Mouse (Mus musculus) forebrain, embryonic 16.5 days (tissue): Measurements from ENCODE around the gene Zfyve21. TPM values are rescaled to one million over a fixed set of nuclear protein-coding genes. Genes with fewer than 3 reads are reported as not detected.
A peak's percentile ranks its signal among the peaks of the same experiment; 100 is the strongest.

ENCODE experiments used
- ATAC-seq: fragments of 200-750 bp; cut with Nextera tagmentation; 2 replicates; pipeline ENCODE4 v1.8.0; 2017; ENCODE audit warnings: mild to moderate bottlenecking, moderate library complexity
- H3K27ac ChIP-seq: fragments of 300-500 bp; sonication (generic); 2 replicates; pipeline ENCODE4 v1.5.1; 2014; ENCODE audit warnings: low read length, control low read depth
- H3K27me3 ChIP-seq: fragments of 300-500 bp; sonication (generic); replicated peaks from 2 replicates; pipeline ENCODE4 v1.6.1; 2014; ENCODE audit warnings: low read length; ENCODE audit not compliant: control insufficient read depth, insufficient read depth
- H3K36me3 ChIP-seq: fragments of 300-500 bp; sonication (generic); 2 replicates; pipeline ENCODE4 v1.6.1; 2014; ENCODE audit not compliant: control insufficient read depth, insufficient read depth
- H3K4me1 ChIP-seq: fragments of 300-500 bp; sonication (generic); replicated peaks from 2 replicates; pipeline ENCODE4 v1.6.1; 2014; ENCODE audit warnings: low read length; ENCODE audit not compliant: control insufficient read depth, insufficient read depth
- H3K4me2 ChIP-seq: fragments of 300-500 bp; sonication (generic); 2 replicates; pipeline ENCODE4 v1.6.1; 2014; ENCODE audit warnings: mild to moderate bottlenecking, low read length, control low read depth
- H3K4me3 ChIP-seq: fragments of 300-500 bp; sonication (generic); replicated peaks from 2 replicates; pipeline ENCODE4 v1.5.1; 2014; ENCODE audit warnings: mild to moderate bottlenecking, low read length, control low read depth
- H3K9ac ChIP-seq: fragments of 300-500 bp; sonication (generic); replicated peaks from 2 replicates; pipeline ENCODE4 v1.6.1; 2014; ENCODE audit warnings: low read depth, low read length, control low read depth
- H3K9me3 ChIP-seq: fragments of 300-500 bp; sonication (generic); 2 replicates; pipeline ENCODE4 v1.6.1; 2016; ENCODE audit warnings: low read length; ENCODE audit not compliant: control insufficient read depth
- WGBS: fragments of 180-500 bp; shearing (Covaris S2); extraction: QIAGEN DNeasy Blood & Tissue Kit; methylation state at CpG from one replicate; pipeline ENCODE4 v1.1.7; 2014; 5-methylcytosine and 5-hydroxymethylcytosine counted together
- polyA plus RNA-seq: library from polyadenylated mRNA; unstranded; fragments of >200 nt; fragmentation: Nextera tagmentation; extraction: Ambion mirVana; gene quantifications from 2 replicates; pipeline ENCODE4 v1.2.1, GENCODE M21; 2015

Gene Zfyve21
- polyA plus RNA-seq, 1 experiment from 2014 or later, result 37.6 TPM

DNA sequence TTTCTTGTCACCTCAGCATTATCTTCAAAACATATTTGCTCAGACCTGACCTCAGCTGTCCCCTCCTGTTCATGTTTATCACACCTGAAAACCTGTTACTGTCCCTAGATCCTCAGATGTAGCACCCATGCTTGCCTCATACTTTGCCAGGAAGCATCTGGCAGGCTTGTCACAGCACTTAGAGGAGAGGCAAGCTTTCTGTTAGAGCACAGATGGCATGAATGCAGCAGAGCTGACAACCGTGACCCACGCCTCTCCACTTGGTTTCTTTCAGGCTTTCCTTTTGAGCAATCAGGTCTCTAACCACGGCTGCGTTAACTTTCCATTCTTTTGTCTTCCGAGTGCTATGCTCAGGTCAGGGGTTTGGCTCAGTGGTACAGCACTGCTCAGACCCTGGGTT is 15.5 kb downstream of the Zfyve21 start:
- peaks cover 8% of the 10 kb centered on the region for H3K4me1 ChIP-seq
- ATAC-seq, result peak; percentile 50; the same call in 1 of the 2 replicates
- H3K4me3 ChIP-seq, result no peak overlapping the region
- WGBS, result 44% methylated on average over 5 of the region's 5 CpGs
- peak overlapping the region; percentile 34; the same call in 1 of the 2 replicates for H3K27ac ChIP-seq
- no peak overlapping the region for H3K9ac ChIP-seq
- H3K9me3 ChIP-seq, result no peaks in the 10 kb centered on the region
- no peaks in the 10 kb centered on the region for H3K27me3 ChIP-seq
- no peak overlapping the region for H3K4me2 ChIP-seq
- peaks cover 32% of the 10 kb centered on the region for H3K36me3 ChIP-seq

DNA sequence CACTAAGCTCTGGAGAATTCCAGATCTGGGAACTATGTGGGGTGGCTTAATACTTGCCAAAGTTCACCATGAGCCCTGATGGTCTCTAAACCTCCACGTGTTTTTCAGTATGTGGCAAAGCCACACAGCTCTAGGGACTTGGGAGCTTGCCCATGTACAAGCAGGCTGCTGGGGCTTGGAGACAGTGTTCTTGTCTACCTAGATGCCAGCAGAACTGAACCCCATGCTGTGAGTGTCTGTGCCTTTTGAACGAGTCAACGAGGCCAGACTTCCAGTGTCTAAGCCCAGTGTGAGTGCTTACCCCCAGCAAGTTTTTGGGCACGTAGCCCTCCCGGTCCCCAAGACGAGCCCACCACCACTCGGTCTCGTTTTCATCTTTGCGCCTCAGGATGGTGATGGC is 16.0 kb downstream of the Zfyve21 start:
- Histone ChIP-seq H3K4me1 (peaks cover 8% of the 10 kb centered on the region), H3K4me2 (no peak overlapping the region), H3K27me3 (no peaks in the 10 kb centered on the region), H3K27ac (peak overlapping the region; percentile 34; the same call in 1 of the 2 replicates), H3K36me3 (peaks cover 32% of the 10 kb centered on the region), H3K9ac (no peak overlapping the region), H3K9me3 (no peaks in the 10 kb centered on the region), H3K4me3 (no peak overlapping the region)
- ATAC-seq, result no peak
- WGBS, result 72% methylated on average over 9 of the region's 9 CpGs

DNA sequence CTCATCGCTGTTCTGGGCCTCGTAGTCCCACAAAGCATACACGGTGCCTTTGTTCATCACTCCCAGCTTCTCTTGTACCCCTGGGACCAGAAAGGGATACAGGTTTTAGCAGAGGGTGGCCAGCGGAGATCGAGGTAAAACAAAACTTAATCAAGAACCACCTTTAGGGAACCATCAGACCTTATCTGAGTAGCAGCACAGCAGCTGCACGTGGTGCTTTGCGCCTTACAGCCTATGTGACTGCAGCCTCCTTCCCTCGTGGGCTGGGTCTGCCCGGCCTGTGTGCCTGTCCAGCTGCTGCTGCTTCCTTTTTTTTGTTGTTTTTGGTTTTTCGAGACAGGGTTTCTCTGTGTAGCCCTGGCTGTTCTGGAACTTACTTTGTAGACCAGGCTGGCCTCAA is 16.4 kb downstream of the Zfyve21 start:
- Histone ChIP-seq H3K36me3 (peaks cover 32% of the 10 kb centered on the region), H3K4me3 (no peak overlapping the region), H3K9ac (no peak overlapping the region), H3K4me1 (peaks cover 8% of the 10 kb centered on the region), H3K9me3 (no peaks in the 10 kb centered on the region), H3K4me2 (no peak overlapping the region), H3K27me3 (no peaks in the 10 kb centered on the region), H3K27ac (no peak overlapping the region)
- no peak for ATAC-seq
- WGBS, result 90% methylated on average over 10 of the region's 10 CpGs

DNA sequence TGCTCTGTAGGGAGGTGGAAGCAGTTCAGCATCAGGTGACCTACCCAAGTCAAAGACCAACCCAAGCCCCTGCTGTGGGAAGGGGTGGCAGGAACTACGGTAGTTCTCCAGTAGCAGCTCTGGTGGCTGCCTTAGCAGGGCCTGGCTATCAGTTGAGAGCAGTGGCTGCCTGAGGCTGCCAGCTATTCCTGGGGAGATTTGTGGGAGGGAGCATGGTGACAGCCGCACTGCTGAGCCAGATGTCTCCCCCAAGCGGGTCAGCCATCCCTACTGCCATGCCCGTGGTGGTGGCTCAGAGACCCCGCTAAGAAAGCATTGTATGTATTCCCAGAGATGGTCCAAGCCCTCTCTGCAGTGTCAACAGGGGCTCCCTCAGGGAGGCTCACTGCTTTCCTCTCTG is 18.7 kb downstream of the Zfyve21 start:
- Histone ChIP-seq H3K4me1 (peaks cover 8% of the 10 kb centered on the region), H3K9ac (no peak overlapping the region), H3K9me3 (no peaks in the 10 kb centered on the region), H3K27ac (no peak overlapping the region), H3K27me3 (no peaks in the 10 kb centered on the region), H3K36me3 (peaks cover 17% of the 10 kb centered on the region), H3K4me2 (no peak overlapping the region), H3K4me3 (no peak overlapping the region)
- WGBS, result 84% methylated on average over 5 of the region's 5 CpGs
- ATAC-seq, result no peak

DNA sequence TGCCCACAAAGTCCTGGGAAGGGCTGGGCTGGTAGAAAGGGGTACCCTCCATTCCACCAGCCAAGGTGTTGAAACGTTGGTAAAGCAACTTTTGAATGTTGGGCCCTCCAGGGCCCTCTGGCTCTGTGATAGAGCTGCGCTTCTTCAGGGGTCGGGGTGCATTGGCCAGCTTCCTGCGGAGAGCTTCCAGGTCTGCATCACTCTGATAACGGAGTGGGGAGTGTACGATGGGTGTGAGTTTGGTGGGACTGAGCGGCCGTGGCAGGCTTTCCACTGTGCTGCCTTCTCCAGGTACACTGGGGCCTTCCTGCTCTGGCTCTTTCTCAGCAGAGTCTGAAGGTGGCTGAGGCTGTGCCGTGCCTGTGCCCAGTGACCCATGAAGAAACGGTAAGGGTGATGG is 19.5 kb downstream of the Zfyve21 start:
- no peak overlapping the region for H3K27ac ChIP-seq
- 85% methylated on average over 10 of the region's 10 CpGs for WGBS
- no peak overlapping the region for H3K9ac ChIP-seq
- H3K4me2 ChIP-seq, result no peak overlapping the region
- H3K4me3 ChIP-seq, result no peak overlapping the region
- peaks cover 8% of the 10 kb centered on the region for H3K4me1 ChIP-seq
- no peaks in the 10 kb centered on the region for H3K27me3 ChIP-seq
- no peak for ATAC-seq
- no peaks in the 10 kb centered on the region for H3K9me3 ChIP-seq
- H3K36me3 ChIP-seq, result peaks cover 17% of the 10 kb centered on the region

DNA sequence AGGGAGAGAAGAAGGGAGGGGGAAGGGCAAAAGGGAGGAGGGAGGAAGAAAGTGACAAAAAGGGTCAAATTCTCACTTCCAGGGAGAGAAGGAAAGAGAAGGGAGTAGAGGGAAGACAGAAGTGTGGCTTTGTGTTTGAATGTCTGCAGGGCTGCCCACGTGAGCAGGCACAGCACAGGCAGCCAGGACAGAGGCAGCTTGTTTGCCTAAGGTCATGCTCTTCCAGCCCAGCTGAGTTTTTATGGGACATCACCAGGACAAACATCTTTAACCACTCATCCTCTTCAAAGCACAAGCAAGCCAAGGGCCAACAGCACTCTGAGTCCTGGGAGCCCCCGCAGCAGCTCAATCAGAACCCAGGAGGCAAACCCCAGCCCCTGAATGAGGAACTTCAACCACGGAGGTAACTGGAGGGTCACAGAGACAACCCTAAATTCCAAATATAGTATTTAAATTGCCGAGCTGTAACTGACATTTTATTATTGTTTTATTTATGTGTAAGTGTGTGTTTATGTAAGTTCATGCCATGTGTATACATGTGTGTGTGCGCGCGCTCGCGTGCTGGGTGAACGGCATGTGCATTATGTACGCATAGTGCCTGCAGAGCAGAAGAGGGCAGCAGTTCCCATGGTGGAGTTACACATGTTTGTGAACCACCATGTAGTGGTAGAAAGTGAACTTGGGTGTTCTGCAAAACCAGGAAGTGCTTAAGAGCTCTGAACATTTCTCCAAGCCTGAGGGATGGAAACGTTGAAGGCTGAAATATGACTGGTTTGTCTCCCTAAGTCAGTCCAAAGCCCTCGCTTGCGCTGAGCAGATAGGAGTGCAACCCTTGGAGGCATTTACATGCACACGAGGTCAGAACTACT is 28.8 kb downstream of the Zfyve21 start:
- 88% methylated on average over 15 of the region's 15 CpGs for WGBS
- no peaks in the 10 kb centered on the region for H3K36me3 ChIP-seq
- no peak overlapping the region for H3K9ac ChIP-seq
- no peak for ATAC-seq
- H3K4me1 ChIP-seq, result no peaks in the 10 kb centered on the region
- H3K4me3 ChIP-seq, result no peak overlapping the region
- no peak overlapping the region for H3K4me2 ChIP-seq
- H3K27me3 ChIP-seq, result no peaks in the 10 kb centered on the region
- H3K27ac ChIP-seq, result no peak overlapping the region
- H3K9me3 ChIP-seq, result no peaks in the 10 kb centered on the region

DNA sequence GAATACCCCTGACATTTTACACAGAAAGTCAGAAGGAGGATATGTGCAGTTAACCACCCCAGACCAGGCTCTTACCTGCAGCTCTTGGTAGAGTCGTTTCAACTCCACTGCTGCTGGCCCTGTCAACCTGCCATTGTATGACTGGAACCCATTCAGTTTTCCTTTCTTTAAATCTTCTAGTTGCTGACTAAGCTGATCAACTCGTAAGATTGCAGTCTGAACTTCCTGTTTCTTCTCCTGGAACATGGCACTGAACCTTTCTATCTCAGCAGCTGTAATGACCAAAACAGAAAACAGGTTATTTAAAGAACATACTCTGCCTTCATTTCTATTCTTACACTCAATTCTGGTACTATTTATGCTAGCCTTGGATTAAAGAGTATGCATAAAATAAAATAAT is 29.5 kb downstream of the Zfyve21 start:
- H3K4me3 ChIP-seq, result no peak overlapping the region
- H3K27ac ChIP-seq, result no peak overlapping the region
- H3K9ac ChIP-seq, result no peak overlapping the region
- H3K36me3 ChIP-seq, result no peaks in the 10 kb centered on the region
- ATAC-seq, result no peak
- no peak overlapping the region for H3K4me2 ChIP-seq
- no peaks in the 10 kb centered on the region for H3K9me3 ChIP-seq
- no peaks in the 10 kb centered on the region for H3K27me3 ChIP-seq
- no peaks in the 10 kb centered on the region for H3K4me1 ChIP-seq
- 52% methylated on average over 2 of the region's 2 CpGs for WGBS

DNA sequence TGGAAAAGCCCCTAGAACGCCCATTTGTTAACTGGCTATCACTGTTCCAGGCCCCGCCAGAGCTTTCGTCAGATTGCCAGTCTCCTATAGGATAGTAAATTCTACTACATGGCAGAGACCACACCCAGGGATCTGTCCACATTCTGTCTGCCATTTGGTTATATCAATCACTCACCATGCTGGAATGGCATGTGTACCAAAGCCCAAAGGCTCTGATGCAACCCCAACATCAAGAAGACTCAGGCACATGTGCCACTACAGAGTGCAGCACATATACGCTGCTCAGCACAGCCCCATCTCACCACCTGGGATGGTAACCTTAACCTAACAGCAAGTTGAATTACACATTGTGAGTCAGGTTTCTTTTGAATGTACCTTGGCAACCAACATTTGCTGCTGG is 32.0 kb downstream of the Zfyve21 start:
- H3K27ac ChIP-seq, result no peak overlapping the region
- no peak overlapping the region for H3K9ac ChIP-seq
- 89% methylated on average over 4 of the region's 4 CpGs for WGBS
- no peak overlapping the region for H3K4me2 ChIP-seq
- no peak for ATAC-seq
- H3K27me3 ChIP-seq, result no peaks in the 10 kb centered on the region
- no peaks in the 10 kb centered on the region for H3K36me3 ChIP-seq
- H3K9me3 ChIP-seq, result no peaks in the 10 kb centered on the region
- H3K4me3 ChIP-seq, result no peak overlapping the region
- no peaks in the 10 kb centered on the region for H3K4me1 ChIP-seq

DNA sequence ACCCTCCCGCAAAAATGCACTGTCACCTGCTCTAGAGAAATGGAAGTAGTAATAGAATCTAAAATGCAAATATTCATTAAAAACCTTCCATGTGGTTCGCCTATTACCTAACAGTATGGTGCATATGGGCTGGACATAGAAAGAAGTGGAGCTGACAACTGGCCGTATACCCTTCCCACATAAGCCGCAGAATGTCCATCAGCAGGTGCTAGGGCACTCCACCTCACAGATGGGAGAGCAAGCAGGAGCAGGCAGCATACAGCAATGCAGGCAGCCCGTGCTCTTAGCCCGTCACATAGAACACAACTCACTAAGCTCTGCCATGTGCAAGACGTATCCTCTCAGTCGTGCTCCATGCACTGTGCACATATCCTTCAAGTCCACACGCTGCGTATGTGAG is 32.8 kb downstream of the Zfyve21 start:
- H3K27me3 ChIP-seq, result no peaks in the 10 kb centered on the region
- no peak overlapping the region for H3K9ac ChIP-seq
- no peak overlapping the region for H3K4me2 ChIP-seq
- no peaks in the 10 kb centered on the region for H3K36me3 ChIP-seq
- 91% methylated on average over 10 of the region's 10 CpGs for WGBS
- H3K4me3 ChIP-seq, result no peak overlapping the region
- H3K4me1 ChIP-seq, result no peaks in the 10 kb centered on the region
- no peaks in the 10 kb centered on the region for H3K9me3 ChIP-seq
- ATAC-seq, result no peak
- H3K27ac ChIP-seq, result no peak overlapping the region
